Mouse (Mus musculus) forebrain, postnatal 0 days (tissue): ENCODE results near the gene Auts2. TPM values are rescaled to one million over a fixed set of nuclear protein-coding genes. Genes with fewer than 3 reads are reported as not detected.

Experiments used
- ATAC-seq: fragments of 200-750 bp; cut with Nextera tagmentation; 2 replicates; pipeline ENCODE4 v1.8.0; 2017; ENCODE audit warnings: mild to moderate bottlenecking, moderate library complexity
- DNase-seq: peaks from one replicate; pipeline ENCODE4 v3.0.0-alpha.2; 2015
- H3K27ac ChIP-seq: fragments of 300-500 bp; sonication (generic); 2 replicates; pipeline ENCODE4 v1.5.1; 2014; ENCODE audit warnings: low read depth, mild to moderate bottlenecking, antibody characterized with exemption, low read length, moderate library complexity, mixed read lengths
- H3K27me3 ChIP-seq: fragments of 300-500 bp; sonication (generic); 2 replicates; pipeline ENCODE4 v1.6.1; 2014; ENCODE audit warnings: mild to moderate bottlenecking, low read length, mixed read lengths; ENCODE audit not compliant: insufficient read depth
- H3K36me3 ChIP-seq: fragments of 300-500 bp; sonication (generic); 2 replicates; pipeline ENCODE4 v1.6.1; 2014; ENCODE audit warnings: mild to moderate bottlenecking, moderate library complexity; ENCODE audit not compliant: insufficient read depth
- H3K4me1 ChIP-seq: fragments of 300-500 bp; sonication (generic); 2 replicates; pipeline ENCODE4 v1.6.1; 2014; ENCODE audit warnings: antibody characterized with exemption; ENCODE audit not compliant: insufficient read depth
- H3K4me2 ChIP-seq: fragments of 300-500 bp; sonication (generic); 2 replicates; pipeline ENCODE4 v1.6.1; 2014; ENCODE audit warnings: low read depth, mild to moderate bottlenecking, moderate library complexity
- H3K4me3 ChIP-seq: fragments of 300-500 bp; sonication (generic); 2 replicates; pipeline ENCODE4 v1.5.1; 2014; ENCODE audit warnings: low read depth, low read length, mixed read lengths
- H3K9ac ChIP-seq: fragments of 300-500 bp; sonication (generic); 2 replicates; pipeline ENCODE4 v1.6.1; 2014; ENCODE audit warnings: mild to moderate bottlenecking
- H3K9me3 ChIP-seq: fragments of 300-500 bp; sonication (generic); 2 replicates; pipeline ENCODE4 v1.6.1; 2016; ENCODE audit warnings: low read length
- CTCF ChIP-seq: sonication (generic); IDR thresholded peaks from 2 replicates; pipeline ENCODE4 v1.5.1; 2016; ENCODE audit warnings: antibody characterized with exemption, control low read depth, low read depth
- WGBS: fragments of 180-500 bp; shearing (Covaris S2); extraction: QIAGEN DNeasy Blood & Tissue Kit; methylation state at CpG from one replicate; pipeline ENCODE4 v1.1.7; 2014; 5-methylcytosine and 5-hydroxymethylcytosine counted together
- polyA plus RNA-seq: library from polyadenylated mRNA; unstranded; fragments of >200 nt; fragmentation: Nextera tagmentation; extraction: Ambion mirVana; gene quantifications from 2 replicates; pipeline ENCODE4 v1.2.1, GENCODE M21; 2015
- total RNA-seq: library from RNA; depleted of rRNA; stranded (reverse); fragments of >200 nt; gene quantifications from 2 replicates; pipeline ENCODE4 v1.2.3, GENCODE M21; 2014

Auts2 gene
- total and polyA plus RNA-seq, 2 experiments from 2014 or later, result 40.9 to 66.2 TPM

DNA sequence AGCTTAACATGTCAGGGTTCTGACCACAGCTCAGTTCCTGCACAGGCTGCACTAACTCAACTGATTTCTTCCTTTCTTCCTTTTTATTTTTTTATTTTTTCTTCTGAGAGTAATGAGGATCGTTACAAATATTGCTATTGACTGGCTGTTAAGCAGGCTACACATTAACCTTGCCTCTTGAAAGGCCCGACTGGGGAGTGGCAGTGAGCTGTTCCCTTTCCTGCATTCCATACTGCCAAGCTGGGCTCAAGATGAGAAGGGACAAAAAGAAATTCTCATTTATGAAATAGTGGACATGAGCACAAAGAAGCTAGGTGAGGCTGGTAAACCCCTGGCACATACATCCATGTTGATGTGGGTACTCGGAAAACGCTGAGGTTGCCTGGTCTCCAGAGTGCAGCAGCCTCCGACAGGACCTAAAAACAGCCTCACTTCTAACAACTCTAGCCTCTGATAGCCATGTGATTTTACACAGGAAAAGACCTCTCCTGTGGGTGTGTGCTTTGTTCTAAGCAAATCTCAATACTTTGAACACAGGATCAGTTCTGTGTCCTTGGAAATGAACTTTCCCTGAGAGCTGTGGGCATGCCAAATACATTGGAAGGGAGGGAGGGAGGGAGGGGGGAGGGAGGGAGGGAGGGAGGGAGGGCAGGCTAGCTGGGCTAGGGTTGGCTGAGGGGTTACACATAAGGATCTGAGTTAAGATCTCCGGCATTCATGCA lies 707.0 kb downstream of the Auts2 start:
- Histone ChIP-seq H3K4me2 (no peak overlapping the region), H3K9ac (no peak overlapping the region), H3K36me3 (no peaks in the 10 kb centered on the region), H3K27me3 (no peaks in the 10 kb centered on the region), H3K4me3 (no peak overlapping the region), H3K9me3 (no peaks in the 10 kb centered on the region), H3K4me1 (peaks cover 9% of the 10 kb centered on the region), H3K27ac (no peak overlapping the region)
- ATAC-seq (no peak), DNase-seq (no peak)
- WGBS, result 65% methylated on average over 6 of the region's 6 CpGs
- no peak for TF ChIP-seq CTCF

DNA sequence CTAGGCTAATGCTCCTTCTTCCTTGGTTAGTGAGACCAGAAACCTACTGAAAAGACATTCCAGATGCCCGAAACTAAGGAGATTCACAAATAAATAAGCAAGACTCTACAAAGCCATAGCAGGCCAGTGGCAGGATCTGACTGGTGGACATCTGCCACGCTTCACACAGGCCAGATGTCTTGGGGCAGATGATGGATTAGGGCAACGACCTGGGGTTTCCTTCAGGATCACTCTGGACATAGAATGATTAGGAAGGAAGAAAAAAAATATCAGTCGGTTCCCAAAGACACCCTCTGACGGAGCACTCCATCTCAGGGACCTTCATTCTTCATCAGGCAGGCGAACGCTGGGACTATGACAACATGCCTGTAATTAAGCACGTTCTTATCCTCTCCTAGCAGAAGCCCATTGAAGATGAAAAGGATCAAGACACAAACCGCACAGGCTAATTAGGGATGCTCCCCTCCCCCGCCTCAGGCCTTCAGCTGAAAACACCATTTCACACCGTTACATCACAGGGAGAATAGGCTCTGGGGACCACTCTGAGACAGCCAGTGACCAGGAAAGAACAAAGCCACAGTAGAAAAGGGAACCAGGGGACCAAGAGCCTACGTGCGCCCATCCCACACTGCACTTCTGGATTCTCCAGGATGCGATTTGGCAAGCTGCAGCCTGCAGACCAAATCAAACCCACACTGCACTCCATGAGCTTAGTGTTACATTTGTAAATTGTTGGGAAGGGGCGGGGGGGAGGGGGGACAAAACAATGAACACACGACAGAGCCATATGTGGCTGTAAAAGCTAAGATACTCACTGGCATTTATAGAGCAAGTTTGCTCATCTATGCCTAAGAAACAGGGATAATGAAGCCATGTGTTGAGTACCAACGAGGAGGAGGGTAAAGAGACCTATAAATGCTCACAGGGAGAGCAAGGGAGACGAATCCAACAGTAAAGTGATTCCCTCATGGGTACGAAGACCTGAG lies 710.0 kb downstream of the Auts2 start:
- no peaks in the 10 kb centered on the region for H3K9me3 ChIP-seq
- WGBS, result 23% methylated on average over 19 of the region's 19 CpGs
- H3K9ac ChIP-seq, result no peak overlapping the region
- H3K4me1 ChIP-seq, result peaks cover 15% of the 10 kb centered on the region
- ATAC-seq (peak; percentile 54), DNase-seq (no peak)
- TF ChIP-seq CTCF, result no peak
- H3K4me2 ChIP-seq, result no peak overlapping the region
- H3K27ac ChIP-seq, result no peak overlapping the region
- H3K36me3 ChIP-seq, result no peaks in the 10 kb centered on the region
- no peak overlapping the region for H3K4me3 ChIP-seq
- no peaks in the 10 kb centered on the region for H3K27me3 ChIP-seq

DNA sequence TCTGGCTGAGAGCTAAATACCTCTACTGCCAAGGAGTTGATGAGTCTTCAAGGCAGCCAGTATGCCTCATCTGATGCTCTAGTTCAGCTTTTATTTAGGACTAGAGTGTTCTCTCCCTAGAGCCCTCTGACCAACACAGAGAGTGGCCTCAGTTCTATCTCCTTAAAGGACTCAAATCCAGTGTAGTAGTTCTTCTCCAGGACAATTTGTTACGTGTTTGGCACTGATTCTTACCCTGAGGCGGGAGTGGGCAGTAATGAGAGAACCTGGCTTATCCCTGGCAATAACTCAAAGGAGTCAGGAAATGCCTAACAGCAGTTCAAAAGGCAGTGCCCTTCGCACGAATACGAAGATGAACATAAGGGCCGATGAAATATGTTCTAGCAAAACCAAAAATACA lies 713.0 kb downstream of the Auts2 start:
- Histone ChIP-seq H3K4me2 (no peak overlapping the region), H3K36me3 (no peaks in the 10 kb centered on the region), H3K27me3 (no peaks in the 10 kb centered on the region), H3K27ac (no peak overlapping the region), H3K9me3 (no peaks in the 10 kb centered on the region), H3K4me3 (no peak overlapping the region), H3K9ac (no peak overlapping the region), H3K4me1 (peaks cover 15% of the 10 kb centered on the region)
- DNase-seq (no peak), ATAC-seq (no peak)
- TF ChIP-seq CTCF, result no peak
- 67% methylated on average over 6 of the region's 6 CpGs for WGBS

DNA sequence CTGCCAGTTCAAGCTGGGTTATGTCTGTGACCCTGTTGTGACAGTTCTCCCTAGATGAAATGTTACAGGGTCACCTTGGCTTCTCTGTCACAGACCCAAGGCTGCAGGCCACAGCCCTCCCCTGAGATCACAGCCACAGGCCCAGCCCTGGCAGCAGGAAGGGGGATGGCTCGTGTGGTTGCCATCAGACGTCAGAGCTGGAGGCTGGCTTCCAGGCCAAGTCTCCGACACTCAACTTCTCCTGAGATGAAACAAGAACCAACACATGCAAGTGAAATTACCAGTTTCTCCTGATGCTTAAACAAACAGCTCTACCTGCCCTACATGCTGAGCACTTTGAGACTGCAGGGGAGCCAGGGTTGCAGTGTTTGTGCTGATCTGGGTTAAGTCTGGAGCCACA lies 713.9 kb downstream of the Auts2 start:
- no peak for TF ChIP-seq CTCF
- H3K9me3 ChIP-seq, result no peaks in the 10 kb centered on the region
- no peaks in the 10 kb centered on the region for H3K36me3 ChIP-seq
- no peaks in the 10 kb centered on the region for H3K27me3 ChIP-seq
- WGBS, result 37% methylated on average over 3 of the region's 3 CpGs
- ATAC-seq (no peak), DNase-seq (no peak)
- H3K27ac ChIP-seq, result no peak overlapping the region
- H3K4me3 ChIP-seq, result no peak overlapping the region
- no peak overlapping the region for H3K9ac ChIP-seq
- no peak overlapping the region for H3K4me2 ChIP-seq
- peaks cover 23% of the 10 kb centered on the region for H3K4me1 ChIP-seq

DNA sequence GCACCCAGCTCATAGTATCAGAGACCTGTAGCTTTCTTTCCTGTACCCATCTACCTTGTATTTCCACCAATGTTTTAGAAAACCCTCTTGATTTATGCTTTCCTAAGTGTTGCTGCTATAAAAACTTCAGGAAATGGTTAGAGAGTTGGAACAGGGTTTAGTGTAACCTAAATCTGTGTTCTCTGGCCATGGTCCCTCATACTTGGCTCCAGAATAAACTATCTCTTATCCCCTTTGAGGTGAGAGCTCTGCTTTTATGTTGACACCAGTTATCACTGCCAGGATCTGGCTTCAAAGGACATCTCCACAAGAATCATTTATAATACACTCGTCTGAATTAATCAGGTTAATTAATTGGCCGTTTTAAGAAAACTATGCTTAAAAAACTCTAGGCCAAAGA lies 714.5 kb downstream of the Auts2 start:
- no peak overlapping the region for H3K27ac ChIP-seq
- TF ChIP-seq CTCF, result no peak
- no peak overlapping the region for H3K4me3 ChIP-seq
- H3K4me2 ChIP-seq, result no peak overlapping the region
- H3K9me3 ChIP-seq, result no peaks in the 10 kb centered on the region
- ATAC-seq, result no peak
- H3K4me1 ChIP-seq, result peaks cover 20% of the 10 kb centered on the region
- no peaks in the 10 kb centered on the region for H3K27me3 ChIP-seq
- no peaks in the 10 kb centered on the region for H3K36me3 ChIP-seq
- 57% methylated on average over 2 of the region's 2 CpGs for WGBS
- no peak for DNase-seq
- no peak overlapping the region for H3K9ac ChIP-seq

DNA sequence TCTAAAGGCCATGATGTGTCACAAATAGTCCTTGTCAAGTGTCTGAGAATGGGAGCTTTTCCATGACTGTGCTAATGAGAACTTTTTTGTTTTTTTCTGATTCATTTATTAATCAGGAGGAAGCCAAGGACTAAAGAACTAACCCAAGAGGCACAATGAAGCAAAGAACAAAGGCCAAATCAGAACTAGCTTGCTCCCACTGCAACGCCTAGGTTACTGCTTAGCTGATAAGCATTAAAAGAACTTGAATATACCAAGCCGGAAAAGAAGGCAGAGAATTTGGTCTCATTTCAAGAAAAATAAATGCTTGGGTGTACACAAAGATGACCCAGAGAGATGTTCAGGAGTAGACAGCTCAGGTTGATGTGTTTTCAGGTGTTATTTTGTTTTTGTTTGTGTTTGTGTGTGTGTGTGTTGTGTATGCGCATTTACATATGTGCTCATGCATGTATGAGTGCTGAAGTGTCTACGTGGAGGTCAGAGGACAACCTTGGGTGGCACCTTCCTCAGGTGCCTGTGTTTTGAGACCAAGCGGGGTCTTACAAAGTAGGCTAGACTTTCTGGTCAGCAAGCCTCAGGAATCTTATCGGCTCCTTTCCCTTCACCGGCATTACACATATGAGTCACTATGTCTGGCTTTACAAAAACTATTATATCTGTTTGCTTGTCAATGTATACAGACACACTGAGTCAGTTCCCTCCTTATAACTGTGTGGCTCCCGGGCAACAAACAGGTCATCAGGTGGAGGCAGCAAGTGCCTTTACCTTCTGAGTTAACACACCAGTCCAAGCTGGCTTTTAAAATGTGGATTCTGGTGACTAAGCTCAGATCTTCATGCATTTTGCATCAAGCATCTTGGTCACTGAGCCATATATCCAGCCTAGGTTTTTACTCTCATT lies 716.5 kb downstream of the Auts2 start:
- Histone ChIP-seq H3K36me3 (no peaks in the 10 kb centered on the region), H3K27ac (no peak overlapping the region), H3K9me3 (no peaks in the 10 kb centered on the region), H3K4me1 (peaks cover 14% of the 10 kb centered on the region; the same call in 1 of the 2 replicates), H3K4me2 (no peak overlapping the region), H3K27me3 (no peaks in the 10 kb centered on the region), H3K4me3 (no peak overlapping the region), H3K9ac (no peak overlapping the region)
- 84% methylated on average over 8 of the region's 8 CpGs for WGBS
- TF ChIP-seq CTCF, result no peak
- DNase-seq (no peak), ATAC-seq (no peak)
